Mouse (Mus musculus) liver, embryonic 14.5 days (tissue): Measurements from ENCODE around the gene Sfmbt2.

ENCODE experiments used
- CTCF ChIP-seq: IDR thresholded peaks from 2 replicates; pipeline ENCODE4 v1.5.1; 2016; ENCODE audit warnings: antibody characterized with exemption, low read depth, control low read depth
- EP300 ChIP-seq: IDR thresholded peaks from 2 replicates; pipeline ENCODE4 v1.6.1; 2016; ENCODE audit warnings: antibody characterized with exemption, low read depth

- TF ChIP-seq CTCF (no peak), EP300 (no peak)
These were observed 10.4 kb upstream of the Sfmbt2 start for GRCm38 (mm10) chr2:10359861-10360260.
